Mouse (Mus musculus) cerebellum, postnatal 10 days (tissue): ENCODE data around the gene Elmsan1.

Experiments used
- DNase-seq, 2 experiments: peaks; one replicate each; pipeline ENCODE4 v3.0.0; 2021; ENCODE audit warnings: mixed read lengths in 2 of 2

The Elmsan1 gene

GRCm38 (mm10) chr12:84214495-84215175 lies 4.0 kb downstream of the Elmsan1 start:
- no peak for DNase-seq

- DNase-seq: peak in 1 of 2 experiments; percentile 18
Measured at GRCm38 (mm10) chr12:84212297-84212696, 6.4 kb downstream of the Elmsan1 start.

- no peak for DNase-seq
Measured at GRCm38 (mm10) chr12:84211021-84211538, 7.6 kb downstream of the Elmsan1 start.

GRCm38 (mm10) chr12:84210288-84210687 lies 8.4 kb downstream of the Elmsan1 start:
- DNase-seq: no peak

- no peak for DNase-seq
Measured at GRCm38 (mm10) chr12:84209093-84209492, 9.6 kb downstream of the Elmsan1 start.

GRCm38 (mm10) chr12:84207209-84207817 lies 11.4 kb downstream of the Elmsan1 start:
- peak in 1 of 2 experiments; percentile 49 for DNase-seq

GRCm38 (mm10) chr12:84206525-84206924 lies 12.2 kb downstream of the Elmsan1 start:
- DNase-seq: no peak

- no peak for DNase-seq
Measured at GRCm38 (mm10) chr12:84205659-84206185, 13.0 kb downstream of the Elmsan1 start.

- DNase-seq: no peak
Measured at GRCm38 (mm10) chr12:84204662-84205061, 14.0 kb downstream of the Elmsan1 start.

- DNase-seq: no peak
Measured at GRCm38 (mm10) chr12:84203778-84204216, 14.9 kb downstream of the Elmsan1 start.

- DNase-seq: no peak
Measured at GRCm38 (mm10) chr12:84203170-84203777, 15.4 kb downstream of the Elmsan1 start.

- DNase-seq: no peak
Measured at GRCm38 (mm10) chr12:84202561-84202960, 16.1 kb downstream of the Elmsan1 start.

GRCm38 (mm10) chr12:84201686-84202484 lies 16.8 kb downstream of the Elmsan1 start:
- no peak for DNase-seq

- no peak for DNase-seq
Measured at GRCm38 (mm10) chr12:84201222-84201621, 17.5 kb downstream of the Elmsan1 start.

- DNase-seq: no peak
Measured at GRCm38 (mm10) chr12:84198880-84199279, 19.8 kb downstream of the Elmsan1 start.

- DNase-seq: no peak
Measured at GRCm38 (mm10) chr12:84198076-84198679, 20.5 kb downstream of the Elmsan1 start.

- no peak for DNase-seq
Measured at GRCm38 (mm10) chr12:84195195-84195594, 23.5 kb downstream of the Elmsan1 start.

GRCm38 (mm10) chr12:84194400-84195109 lies 24.1 kb downstream of the Elmsan1 start:
- DNase-seq: no peak

GRCm38 (mm10) chr12:84193642-84194399 lies 24.9 kb downstream of the Elmsan1 start:
- peak; percentile 88 to 91 for DNase-seq

GRCm38 (mm10) chr12:84192741-84193641 lies 25.7 kb downstream of the Elmsan1 start:
- DNase-seq: peak; percentile 80 to 86
